Mouse (Mus musculus) layer of hippocampus, adult 2 months (tissue): ENCODE results near the gene Ap4b1. TPM values are rescaled to one million over a fixed set of nuclear protein-coding genes. Genes with fewer than 3 reads are reported as not detected.
A peak's percentile ranks its signal among the peaks of the same experiment; 100 is the strongest.
"Not testable (repeated sequence)": the region's sequence is repeated elsewhere in the genome, so short reads cannot be mapped to it uniquely, and the experiment has no call there.

Source experiments
- DNase-seq, 2 experiments: peaks; one replicate each; pipeline ENCODE4 v3.0.0; 2022; ENCODE audit warnings: low spot score in 2 of 2
- H3K27ac ChIP-seq: fragments of 200-600 bp; 2 replicates; pipeline ENCODE4 v1.8.1; 2022
- H3K4me3 ChIP-seq: fragments of 200-600 bp; 2 replicates; pipeline ENCODE4 v1.8.1; 2022; ENCODE audit warnings: mild to moderate bottlenecking
- CTCF ChIP-seq: fragments of 200-600 bp; conservative IDR thresholded peaks from 2 replicates; pipeline ENCODE4 v1.8.1; 2022; ENCODE audit warnings: antibody characterized with exemption, mild to moderate bottlenecking, moderate library complexity
- total RNA-seq, 2 experiments: library from RNA; stranded (reverse); gene quantifications; 2 replicates each; pipeline ENCODE4 v1.2.3; 2021

The Ap4b1 gene
- total RNA-seq, 2 experiments from 2014 or later, result 12.7 to 13.3 TPM

- Histone ChIP-seq H3K27ac (no peak overlapping the region), H3K4me3 (no peak overlapping the region)
- DNase-seq, result no peak
- no peak for TF ChIP-seq CTCF
Observed at GRCm38 (mm10) chr3:103787225-103787624, 22.1 kb upstream of the Ap4b1 start.

GRCm38 (mm10) chr3:103789096-103789495, 20.2 kb upstream of the Ap4b1 start:
- TF ChIP-seq CTCF, result no peak
- Histone ChIP-seq H3K4me3 (peak overlapping the region; percentile 89; the same call in 1 of the 2 replicates), H3K27ac (peak overlapping the region; percentile 99; the same call in 1 of the 2 replicates)
- DNase-seq, result no peak

- H3K4me3 ChIP-seq, result peak overlapping the region; percentile 89
- no peak for TF ChIP-seq CTCF
- H3K27ac ChIP-seq, result peak overlapping the region; percentile 99
- no peak for DNase-seq
Observed at GRCm38 (mm10) chr3:103789891-103790345, 19.4 kb upstream of the Ap4b1 start.

- no peak for DNase-seq
- TF ChIP-seq CTCF, result no peak
Observed at GRCm38 (mm10) chr3:103790346-103791145, 18.8 kb upstream of the Ap4b1 start.

GRCm38 (mm10) chr3:103791230-103792110, 17.9 kb upstream of the Ap4b1 start, which contains the start of gene Hipk1:
Gene Hipk1, minus strand, starts transcription at chr3:103791563.
- Histone ChIP-seq H3K4me3 (peak within 1 kb of the TSS; percentile 89), H3K27ac (peak within 1 kb of the TSS; percentile 99)
- DNase-seq, result peak; percentile 94
- TF ChIP-seq CTCF, result peak; percentile 29

More at GRCm38 (mm10) chr3:103790346-103791145, 18.8 kb upstream of the Ap4b1 start:
- Histone ChIP-seq H3K27ac (peak overlapping the region; percentile 99), H3K4me3 (peak overlapping the region; percentile 89)

- H3K27ac ChIP-seq, result peak overlapping the region; percentile 99
- not testable (repeated sequence) for H3K4me3 ChIP-seq, DNase-seq
Observed at GRCm38 (mm10) chr3:103792111-103792406, 17.3 kb upstream of the Ap4b1 start.

GRCm38 (mm10) chr3:103792566-103792965, 16.8 kb upstream of the Ap4b1 start:
- no peak overlapping the region for H3K4me3 ChIP-seq
- no peak for DNase-seq
- TF ChIP-seq CTCF, result no peak
- H3K27ac ChIP-seq, result no peak overlapping the region

GRCm38 (mm10) chr3:103796389-103796788, 12.9 kb upstream of the Ap4b1 start:
- no peak for TF ChIP-seq CTCF
- H3K4me3 ChIP-seq, result no peak overlapping the region
- DNase-seq, result no peak
- no peak overlapping the region for H3K27ac ChIP-seq

- no peak overlapping the region for H3K27ac ChIP-seq
- TF ChIP-seq CTCF, result no peak
- no peak for DNase-seq
Observed at GRCm38 (mm10) chr3:103799507-103799906, 9.8 kb upstream of the Ap4b1 start.

GRCm38 (mm10) chr3:103801631-103802531, 7.4 kb upstream of the Ap4b1 start:
- TF ChIP-seq CTCF, result no peak
- Histone ChIP-seq H3K4me3 (peak overlapping the region; percentile 22), H3K27ac (peak overlapping the region; percentile 96)
- peak; percentile 52 to 67 for DNase-seq

More at GRCm38 (mm10) chr3:103799507-103799906, 9.8 kb upstream of the Ap4b1 start:
- no peak overlapping the region for H3K4me3 ChIP-seq

- DNase-seq, result no peak
- no peak for TF ChIP-seq CTCF
- Histone ChIP-seq H3K27ac (peak overlapping the region; percentile 96), H3K4me3 (no peak overlapping the region)
Observed at GRCm38 (mm10) chr3:103802861-103803260, 6.5 kb upstream of the Ap4b1 start.

- DNase-seq, result no peak
- no peak overlapping the region for H3K4me3 ChIP-seq
- no peak overlapping the region for H3K27ac ChIP-seq
- no peak for TF ChIP-seq CTCF
Observed at GRCm38 (mm10) chr3:103805671-103806070, 3.6 kb upstream of the Ap4b1 start.
